14 mouse cellular contexts compared by ENCODE assay signal in genomic region chr2:157429735-157430134, GRCm38 (mm10). TPM values are rescaled to one million over a fixed set of nuclear protein-coding genes. Genes with fewer than 3 reads are reported as not detected.
A peak's percentile ranks its signal among the peaks of the same experiment; 100 is the strongest.
DNase-seq lines count a peak whose midpoint lies in the region; ATAC-seq lines count a peak whose summit lies in the region.
"Had no signal": no experiment of that assay in that cellular context is flagged by ENCODE, and none has a peak within 500 bp of the region (broad histone marks: within the 10 kb centered on the region; RNA-seq: fewer than 3 reads in every experiment).

No protein-coding gene starts in this region.

- peak overlapping the region; percentile 25; the same call in 1 of the 2 replicates for H3K27ac ChIP-seq in forebrain, embryonic 12.5 days
- H3K27ac ChIP-seq in forebrain, embryonic 11.5 days (ENCODE audit: low read depth, low read length) = no peak overlapping the region
- H3K27ac ChIP-seq in midbrain, embryonic 13.5 days = peak overlapping the region; percentile 11; the same call in 1 of the 2 replicates
- H3K27ac ChIP-seq in midbrain, embryonic 11.5 days (ENCODE audit: low read depth, low read length) = no peak overlapping the region
- H3K27ac ChIP-seq in embryonic facial prominence, embryonic 13.5 days = peak overlapping the region; percentile 33; the same call in 1 of the 2 replicates
- H3K27ac ChIP-seq: gastrocnemius, adult 2 months; lung, embryonic 15.5 days had no signal

- no peaks in the 10 kb centered on the region for H3K27me3 ChIP-seq in forebrain, embryonic 12.5 days
- no peaks in the 10 kb centered on the region for H3K27me3 ChIP-seq in forebrain, embryonic 11.5 days (ENCODE audit: control insufficient read depth, insufficient read depth, low read length)
- no peaks in the 10 kb centered on the region for H3K27me3 ChIP-seq in midbrain, embryonic 13.5 days
- no peaks in the 10 kb centered on the region for H3K27me3 ChIP-seq in midbrain, embryonic 11.5 days (ENCODE audit: control insufficient read depth, insufficient read depth, low read length)
- no peaks in the 10 kb centered on the region for H3K27me3 ChIP-seq in embryonic facial prominence, embryonic 13.5 days
- H3K27me3 ChIP-seq: lung, embryonic 15.5 days had no signal

- H3K9me3 ChIP-seq in forebrain, embryonic 12.5 days = no peaks in the 10 kb centered on the region
- H3K9me3 ChIP-seq in forebrain, embryonic 11.5 days (ENCODE audit: control insufficient read depth, low read length) = no peaks in the 10 kb centered on the region
- H3K9me3 ChIP-seq in midbrain, embryonic 13.5 days = no peaks in the 10 kb centered on the region
- no peaks in the 10 kb centered on the region for H3K9me3 ChIP-seq in midbrain, embryonic 11.5 days (ENCODE audit: control insufficient read depth, low read length)
- H3K9me3 ChIP-seq in embryonic facial prominence, embryonic 13.5 days = no peaks in the 10 kb centered on the region
- H3K9me3 ChIP-seq: lung, embryonic 15.5 days had no signal

- H3K9ac ChIP-seq in forebrain, embryonic 12.5 days = no peak overlapping the region
- no peak overlapping the region for H3K9ac ChIP-seq in forebrain, embryonic 11.5 days (ENCODE audit: low read length)
- no peak overlapping the region for H3K9ac ChIP-seq in midbrain, embryonic 13.5 days (replicated peaks)
- no peak overlapping the region for H3K9ac ChIP-seq in midbrain, embryonic 11.5 days (ENCODE audit: low read length)
- 0 out of 2 replicates have a peak overlapping the region, but pooled peaks have one; percentile 11 for H3K9ac ChIP-seq in embryonic facial prominence, embryonic 13.5 days
- H3K9ac ChIP-seq: lung, embryonic 15.5 days had no signal

- ATAC-seq in forebrain, embryonic 12.5 days (ENCODE audit: low FRiP score) = no peak
- no peak for ATAC-seq in forebrain, embryonic 11.5 days (replicated peaks; ENCODE audit: low FRiP score)
- no peak for ATAC-seq in midbrain, embryonic 13.5 days
- ATAC-seq in midbrain, embryonic 11.5 days (ENCODE audit: low FRiP score) = no peak
- ATAC-seq in embryonic facial prominence, embryonic 13.5 days (ENCODE audit: insufficient number of reproducible peaks, insufficient read depth, low FRiP score, low TSS enrichment, low read depth) = no peak
- ATAC-seq in megakaryocyte progenitor cell, adult 5-6 weeks (replicated peaks; ENCODE audit: poor library complexity) = peak; percentile 19; the same call in 1 of the 2 replicates

- H3K4me3 ChIP-seq in forebrain, embryonic 12.5 days (replicated peaks) = no peak overlapping the region
- H3K4me3 ChIP-seq in forebrain, embryonic 11.5 days (ENCODE audit: low read depth, low read length) = no peak overlapping the region
- no peak overlapping the region for H3K4me3 ChIP-seq in midbrain, embryonic 13.5 days (replicated peaks)
- H3K4me3 ChIP-seq in midbrain, embryonic 11.5 days (ENCODE audit: low read depth, low read length) = no peak overlapping the region
- no peak overlapping the region for H3K4me3 ChIP-seq in embryonic facial prominence, embryonic 13.5 days
- H3K4me3 ChIP-seq: gastrocnemius, adult 2 months; lung, embryonic 15.5 days had no signal

- H3K36me3 ChIP-seq in forebrain, embryonic 12.5 days (replicated peaks) = peaks cover 35% of the 10 kb centered on the region
- no peaks in the 10 kb centered on the region; the same call in 1 of the 2 replicates for H3K36me3 ChIP-seq in forebrain, embryonic 11.5 days (ENCODE audit: control insufficient read depth, insufficient read depth, low read length)
- peaks cover 45% of the 10 kb centered on the region for H3K36me3 ChIP-seq in midbrain, embryonic 13.5 days
- peaks cover 2% of the 10 kb centered on the region; the same call in 1 of the 2 replicates for H3K36me3 ChIP-seq in midbrain, embryonic 11.5 days (ENCODE audit: control insufficient read depth, insufficient read depth, low read length)
- H3K36me3 ChIP-seq in embryonic facial prominence, embryonic 13.5 days = peaks cover 56% of the 10 kb centered on the region
- H3K36me3 ChIP-seq: lung, embryonic 15.5 days had no signal

- H3K4me2 ChIP-seq in forebrain, embryonic 12.5 days = no peak overlapping the region
- H3K4me2 ChIP-seq in forebrain, embryonic 11.5 days (ENCODE audit: low read depth, low read length, severe bottlenecking) = no peak overlapping the region
- no peak overlapping the region for H3K4me2 ChIP-seq in midbrain, embryonic 13.5 days (replicated peaks)
- H3K4me2 ChIP-seq in midbrain, embryonic 11.5 days = no peak overlapping the region
- H3K4me2 ChIP-seq in embryonic facial prominence, embryonic 13.5 days = no peak overlapping the region
- H3K4me2 ChIP-seq: lung, embryonic 15.5 days had no signal

- DNase-seq in forebrain, embryonic 11.5 days (ENCODE audit: low spot score) = no peak
- DNase-seq in midbrain, embryonic 11.5 days (ENCODE audit: low spot score, missing footprints) = no peak
- DNase-seq in kidney, postnatal 36 days = no peak
- no peak for DNase-seq in gastrocnemius, adult 18-20 months (ENCODE audit: low spot score)
- DNase-seq: adrenal gland, adult 2 months; gastrocnemius, adult 2 months; kidney, adult 8-10 months; liver; spleen, adult 18-20 months had no signal

- 91% methylated on average over 7 of the region's 7 CpGs for WGBS in forebrain, embryonic 12.5 days
- 86% methylated on average over 7 of the region's 7 CpGs for WGBS in forebrain, embryonic 11.5 days
- WGBS in midbrain, embryonic 13.5 days = 91% methylated on average over 7 of the region's 7 CpGs
- 87% methylated on average over 7 of the region's 7 CpGs for WGBS in midbrain, embryonic 11.5 days
- 83% methylated on average over 7 of the region's 7 CpGs for WGBS in embryonic facial prominence, embryonic 13.5 days

- peaks cover 85% of the 10 kb centered on the region for H3K4me1 ChIP-seq in forebrain, embryonic 12.5 days
- peaks cover 20% of the 10 kb centered on the region for H3K4me1 ChIP-seq in forebrain, embryonic 11.5 days (replicated peaks; ENCODE audit: control insufficient read depth, insufficient read depth, low read length)
- peaks cover 98% of the 10 kb centered on the region for H3K4me1 ChIP-seq in midbrain, embryonic 13.5 days (replicated peaks)
- peaks cover 27% of the 10 kb centered on the region for H3K4me1 ChIP-seq in midbrain, embryonic 11.5 days (ENCODE audit: control insufficient read depth, insufficient read depth, low read length)
- peaks cover 99% of the 10 kb centered on the region for H3K4me1 ChIP-seq in embryonic facial prominence, embryonic 13.5 days

RNA-seq across cellular contexts. Expression of gene Src, which starts 11.5 kb away (rescaled TPM):
- 35.1 and 38.0 TPM in 2 replicates for polyA plus RNA-seq in forebrain, embryonic 12.5 days (2016; fragmentation: Nextera tagmentation; extraction: Ambion mirVana)
- 20.3 and 23.2 TPM in 2 replicates for polyA plus RNA-seq in forebrain, embryonic 11.5 days (2014; fragmentation: Nextera tagmentation; extraction: Ambion mirVana)
- 31.6 and 39.1 TPM in 2 replicates for polyA plus RNA-seq in midbrain, embryonic 13.5 days (2015; fragmentation: Nextera tagmentation; extraction: Ambion mirVana)
- 11.2 and 14.0 TPM in 2 replicates for polyA plus RNA-seq in midbrain, embryonic 11.5 days (2014; fragmentation: Nextera tagmentation; extraction: Ambion mirVana)
- 21.5 and 22.1 TPM in 2 replicates for polyA plus RNA-seq in embryonic facial prominence, embryonic 13.5 days (2015; fragmentation: Nextera tagmentation; extraction: Ambion mirVana)
- 0.27 TPM in 1 of 2 replicates, not detected in the other for total RNA-seq in megakaryocyte progenitor cell, adult 5-6 weeks (2015)
- 0.07 TPM in 1 of 2 replicates, not detected in the other for total RNA-seq in megakaryocyte progenitor cell, adult 5-6 weeks (2017)
- total RNA-seq in gastrocnemius, adult 18-20 months (2021) = 1 to 10 TPM; 2.8 to 3.0 TPM

Comparison
In these comparisons a context has a peak if more than half of its experiments do, and no peak if none do; other contexts are left out.
1. H3K27ac ChIP-seq: peak in forebrain, embryonic 12.5 days (single experiment), midbrain, embryonic 13.5 days (single experiment) and embryonic facial prominence, embryonic 13.5 days (single experiment); none in forebrain, embryonic 11.5 days (single experiment) and midbrain, embryonic 11.5 days (single experiment).